Mouse (Mus musculus): Measurements from ENCODE around the gene Tagln2.

The Tagln2 gene

DNA sequence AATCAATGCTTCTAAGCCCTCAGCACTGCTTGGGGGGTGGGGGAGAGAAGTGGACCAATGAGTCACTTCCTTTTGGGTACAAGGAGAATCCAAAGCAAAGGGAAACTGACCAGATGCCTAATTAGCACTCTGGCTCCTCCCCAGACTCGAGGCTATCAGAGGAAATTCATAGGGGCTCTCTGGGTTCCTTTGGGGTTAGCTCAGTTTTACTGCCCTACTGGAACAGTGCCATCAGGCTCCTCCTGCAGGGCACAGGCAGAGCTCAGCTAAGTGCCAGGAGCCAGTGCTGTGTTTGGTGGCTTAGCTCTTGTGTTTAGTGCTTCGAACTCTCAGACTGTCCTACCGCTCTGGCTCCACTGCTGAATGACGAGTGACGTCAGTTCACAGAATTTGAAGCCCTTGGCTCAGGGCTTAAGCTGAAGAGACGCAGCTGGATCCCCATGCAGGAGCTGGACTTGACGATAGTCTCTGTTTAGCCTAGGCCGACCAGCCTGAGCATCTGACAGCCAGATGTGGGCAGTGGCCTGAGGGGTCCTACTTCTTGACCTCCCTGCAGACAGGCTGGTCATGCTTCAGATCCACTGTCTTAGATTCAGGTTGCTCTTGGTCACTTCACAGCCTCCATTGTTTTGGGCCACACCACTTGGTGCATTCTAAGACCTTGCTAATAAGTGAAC is 30.8 kb downstream of the Tagln2 start:
- DNase-seq: no peak

- peak; percentile 84 for DNase-seq
Measured at GRCm38 (mm10) chr1:172532551-172532950, 32.7 kb downstream of the Tagln2 start.

GRCm38 (mm10) chr1:172535116-172535515 is 35.3 kb downstream of the Tagln2 start:
- no peak for DNase-seq

GRCm38 (mm10) chr1:172539827-172540226 is 40.0 kb downstream of the Tagln2 start:
- DNase-seq: no peak

- DNase-seq: no peak
Measured at GRCm38 (mm10) chr1:172540283-172540820, 40.5 kb downstream of the Tagln2 start.

DNA sequence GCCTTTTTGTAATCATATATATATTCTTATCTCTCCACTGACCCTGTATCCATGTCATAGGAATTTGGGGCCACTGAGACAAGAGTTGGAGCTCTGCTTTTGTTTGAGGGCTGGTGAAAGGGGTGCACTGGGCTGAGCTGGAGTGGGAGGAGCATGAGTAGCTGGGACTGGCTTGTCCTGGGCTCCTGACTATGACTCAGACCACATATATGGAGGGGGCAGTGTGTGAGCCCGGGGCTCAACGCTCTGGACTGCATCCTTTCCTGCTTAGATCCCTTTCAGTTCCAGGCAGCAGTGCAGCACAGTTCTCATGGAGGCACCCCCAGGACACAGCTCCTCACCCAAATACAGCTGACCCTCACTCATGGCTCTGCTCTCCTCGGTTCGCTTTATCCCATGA is 46.2 kb downstream of the Tagln2 start:
- no peak for DNase-seq

DNA sequence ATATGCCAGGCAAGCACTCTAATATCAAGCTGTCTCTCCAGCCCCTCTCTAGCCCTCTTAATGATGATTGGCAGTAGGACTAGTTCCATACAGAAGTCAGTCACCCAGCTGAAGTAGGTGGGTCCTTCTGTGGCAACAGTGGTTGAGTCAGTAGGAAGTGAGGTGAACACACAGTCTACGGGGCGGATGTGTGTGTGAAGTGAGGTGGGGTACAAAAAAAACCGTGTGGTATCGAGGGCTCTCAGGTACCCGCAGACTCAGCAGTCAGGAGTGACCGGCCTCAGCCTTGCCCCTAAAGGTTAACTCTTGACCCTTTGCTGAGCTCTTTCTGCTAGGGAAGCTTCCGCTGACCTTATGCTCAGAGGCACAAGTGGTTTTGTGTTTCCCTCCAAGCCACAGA is 48.7 kb downstream of the Tagln2 start:
- no peak for DNase-seq

DNA sequence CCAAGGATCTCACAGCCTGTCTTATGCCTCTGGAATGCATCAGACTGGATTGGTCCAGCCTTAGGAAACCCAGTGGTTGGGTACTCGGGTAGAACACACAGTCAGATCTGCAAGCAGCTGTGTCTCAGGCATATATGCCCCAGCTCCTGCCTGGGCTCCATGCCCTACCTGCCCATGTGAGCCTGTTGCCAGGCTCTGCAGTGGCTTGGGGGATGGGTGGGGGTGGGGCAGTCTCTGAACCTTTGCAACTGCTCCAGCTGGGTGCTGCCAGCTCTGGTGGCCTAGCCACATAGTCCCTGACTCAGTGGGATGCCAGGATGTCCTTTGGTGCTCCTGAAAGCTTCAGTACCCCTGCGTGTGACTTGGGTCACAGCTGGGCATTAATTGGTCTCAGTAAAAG is 49.5 kb downstream of the Tagln2 start:
- no peak for DNase-seq

- DNase-seq: no peak
Measured at GRCm38 (mm10) chr1:172549717-172550116, 49.9 kb downstream of the Tagln2 start.

DNA sequence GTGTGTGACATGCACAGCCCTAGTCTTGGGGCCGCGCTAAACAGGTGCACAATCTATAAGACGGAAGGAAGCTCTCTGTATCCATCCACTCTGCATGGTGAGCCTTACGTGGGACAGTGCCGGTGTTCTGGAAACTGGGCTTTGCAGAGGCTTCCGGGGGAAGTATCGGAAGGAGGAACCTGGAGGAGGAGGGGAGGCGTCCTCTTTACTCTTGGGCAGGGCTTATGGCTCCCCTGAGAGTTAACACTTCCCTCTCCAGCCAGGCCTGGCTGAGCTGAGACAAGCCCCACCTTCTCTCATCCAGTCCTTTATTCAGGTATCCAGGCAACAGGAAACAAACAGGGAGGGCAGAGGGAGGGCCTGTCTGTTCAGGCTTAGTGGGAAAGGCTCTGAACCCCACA is 50.7 kb downstream of the Tagln2 start:
- no peak for DNase-seq

GRCm38 (mm10) chr1:172551009-172551408 is 51.2 kb downstream of the Tagln2 start:
- no peak for DNase-seq

DNA sequence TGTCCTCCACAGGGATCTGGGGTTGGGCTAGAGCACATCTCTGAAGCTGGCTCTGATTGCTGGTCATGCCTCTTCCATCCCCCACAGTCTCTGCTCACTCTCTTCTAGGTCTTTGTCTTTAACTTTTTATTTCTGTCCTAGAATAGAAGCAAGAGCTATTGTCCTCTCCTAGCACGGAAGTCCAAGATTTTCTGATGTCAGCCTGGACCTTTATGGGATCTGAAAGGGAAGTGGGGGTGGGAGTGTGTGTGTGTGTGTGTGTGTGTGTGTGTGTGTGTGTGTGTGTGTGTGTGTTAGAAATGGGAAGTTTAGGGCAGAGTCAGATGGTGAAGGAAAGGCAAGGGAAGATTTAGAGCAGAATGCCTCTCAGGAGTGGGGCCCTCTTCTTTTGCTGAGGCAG is 52.8 kb downstream of the Tagln2 start:
- DNase-seq: no peak

GRCm38 (mm10) chr1:172555638-172556037 is 55.8 kb downstream of the Tagln2 start, which contains the start of gene Vsig8:
Vsig8 (plus strand) TSS chr1:172555938.
- no peak for DNase-seq

Data from cerebellum, adult 11-12 months (tissue).